In genomic region chr2:27426855-27427457, GRCm38 (mm10) we compare ENCODE assay signal across 8 mouse cellular contexts. TPM values are rescaled to one million over a fixed set of nuclear protein-coding genes. Genes with fewer than 3 reads are reported as not detected.
DNase-seq lines count a peak whose midpoint lies in the region; ATAC-seq and TF ChIP-seq lines count a peak whose summit lies in the region.

Vav2 (minus strand) TSS chr2:27427033.

- H3K4me1 ChIP-seq in forebrain, embryonic 12.5 days = peaks cover 52% of the 10 kb centered on the region
- peaks cover 11% of the 10 kb centered on the region for H3K4me1 ChIP-seq in heart, embryonic 16.5 days (ENCODE audit: control insufficient read depth, insufficient read depth, low read length)
- peaks cover 32% of the 10 kb centered on the region for H3K4me1 ChIP-seq in liver, postnatal 0 days (ENCODE audit: insufficient read depth)
- H3K4me1 ChIP-seq in neural tube, embryonic 13.5 days (replicated peaks) = peaks cover 46% of the 10 kb centered on the region

- H3K27ac ChIP-seq in forebrain, embryonic 12.5 days = peak within 1 kb of the TSS; percentile 83
- peak within 1 kb of the TSS; percentile 69 for H3K27ac ChIP-seq in heart, embryonic 16.5 days (ENCODE audit: low read length)
- peak within 1 kb of the TSS; percentile 89 for H3K27ac ChIP-seq in liver, postnatal 0 days (ENCODE audit: low read depth)
- H3K27ac ChIP-seq in neural tube, embryonic 13.5 days (replicated peaks) = peak within 1 kb of the TSS; percentile 90

- TF ChIP-seq EP300 in liver, postnatal 0 days (IDR thresholded peaks at IDR 0.05; ENCODE audit: low read depth) = no peak

- no peaks in the 10 kb centered on the region for H3K36me3 ChIP-seq in forebrain, embryonic 12.5 days (replicated peaks)
- H3K36me3 ChIP-seq in heart, embryonic 16.5 days (ENCODE audit: control insufficient read depth, insufficient read depth) = no peaks in the 10 kb centered on the region
- H3K36me3 ChIP-seq in liver, postnatal 0 days (replicated peaks; ENCODE audit: insufficient read depth, low read length) = no peaks in the 10 kb centered on the region
- H3K36me3 ChIP-seq in neural tube, embryonic 13.5 days = no peaks in the 10 kb centered on the region

- H3K4me3 ChIP-seq in forebrain, embryonic 12.5 days (replicated peaks) = peak within 1 kb of the TSS; percentile 68
- peak within 1 kb of the TSS; percentile 88 for H3K4me3 ChIP-seq in heart, embryonic 16.5 days (ENCODE audit: low read length)
- H3K4me3 ChIP-seq in liver, postnatal 0 days (ENCODE audit: low read depth, low read length) = peak within 1 kb of the TSS; percentile 88
- H3K4me3 ChIP-seq in neural tube, embryonic 13.5 days = peak within 1 kb of the TSS; percentile 95

- no peaks in the 10 kb centered on the region for H3K27me3 ChIP-seq in forebrain, embryonic 12.5 days
- no peaks in the 10 kb centered on the region for H3K27me3 ChIP-seq in heart, embryonic 16.5 days (ENCODE audit: control insufficient read depth, insufficient read depth, low read length)
- H3K27me3 ChIP-seq in liver, postnatal 0 days (ENCODE audit: insufficient read depth, low read length) = peaks cover 8% of the 10 kb centered on the region
- no peaks in the 10 kb centered on the region for H3K27me3 ChIP-seq in neural tube, embryonic 13.5 days

- TF ChIP-seq CTCF in liver, postnatal 0 days (IDR thresholded peaks at IDR 0.05; ENCODE audit: low read depth) = peak; percentile 27; the same call in 1 of the 2 replicates

- H3K4me2 ChIP-seq in forebrain, embryonic 12.5 days = peak within 1 kb of the TSS; percentile 99
- peak within 1 kb of the TSS; percentile 75 for H3K4me2 ChIP-seq in heart, embryonic 16.5 days (ENCODE audit: low read depth, low read length)
- H3K4me2 ChIP-seq in liver, postnatal 0 days (ENCODE audit: low read depth, low read length) = peak within 1 kb of the TSS; percentile 98
- H3K4me2 ChIP-seq in neural tube, embryonic 13.5 days = peak within 1 kb of the TSS; percentile 96

- under 1% methylated on average over 58 of the region's 58 CpGs for WGBS in forebrain, embryonic 12.5 days
- WGBS in heart, embryonic 16.5 days = under 1% methylated on average over 58 of the region's 58 CpGs
- 2% methylated on average over 40 of the region's 58 CpGs for WGBS in liver, postnatal 0 days (ENCODE audit: insufficient replicate concordance)
- WGBS in neural tube, embryonic 13.5 days = under 1% methylated on average over 58 of the region's 58 CpGs

- ATAC-seq in forebrain, embryonic 12.5 days (ENCODE audit: low FRiP score) = peak; percentile 90
- peak; percentile 95 for ATAC-seq in heart, embryonic 16.5 days (replicated peaks; ENCODE audit: extremely low read depth, insufficient read depth, low FRiP score)
- peak; percentile 95 for ATAC-seq in liver, postnatal 0 days
- peak; percentile 85 for ATAC-seq in neural tube, embryonic 13.5 days (ENCODE audit: low read depth)

- peak; percentile 91 for DNase-seq in ES-CJ7 (ENCODE audit: low read depth, low spot score)
- DNase-seq in c-Kit-positive CD71-positive TER-119-positive erythroid progenitor cells, embryonic 14.5 days (ENCODE audit: low spot score) = peak; percentile 86
- DNase-seq in kidney, postnatal 36 days = peak; percentile 96
- peak; percentile 94 for DNase-seq in liver, postnatal 0 days
- peak; percentile 58 for DNase-seq in telencephalon, adult 2 months (ENCODE audit: low read depth, low spot score)

- H3K9me3 ChIP-seq in forebrain, embryonic 12.5 days = no peaks in the 10 kb centered on the region
- H3K9me3 ChIP-seq in heart, embryonic 16.5 days (replicated peaks; ENCODE audit: control insufficient read depth, low read length) = no peaks in the 10 kb centered on the region
- no peaks in the 10 kb centered on the region for H3K9me3 ChIP-seq in liver, postnatal 0 days (ENCODE audit: low read length)
- no peaks in the 10 kb centered on the region for H3K9me3 ChIP-seq in neural tube, embryonic 13.5 days

- peak within 1 kb of the TSS; percentile 90 for H3K9ac ChIP-seq in forebrain, embryonic 12.5 days
- peak within 1 kb of the TSS; percentile 81 for H3K9ac ChIP-seq in heart, embryonic 16.5 days (ENCODE audit: low read length)
- peak within 1 kb of the TSS; percentile 83 for H3K9ac ChIP-seq in liver, postnatal 0 days (replicated peaks)
- peak within 1 kb of the TSS; percentile 96 for H3K9ac ChIP-seq in neural tube, embryonic 13.5 days

RNA-seq across cellular contexts. Expression of gene Vav2, which starts in this region (rescaled TPM):
- polyA plus RNA-seq in forebrain, embryonic 12.5 days (2016; fragmentation: Nextera tagmentation; extraction: Ambion mirVana) = 15.0 and 17.2 TPM in 2 replicates
- polyA plus RNA-seq in heart, embryonic 16.5 days (2015; fragmentation: Nextera tagmentation; extraction: Ambion mirVana) = 2.6 and 3.8 TPM in 2 replicates
- polyA plus RNA-seq in liver, postnatal 0 days (2015; fragmentation: Nextera tagmentation; extraction: Ambion mirVana) = 5.4 and 6.3 TPM in 2 replicates
- 14.8 and 15.3 TPM in 2 replicates for polyA plus RNA-seq in neural tube, embryonic 13.5 days (2015; fragmentation: Nextera tagmentation; extraction: Ambion mirVana)

Comparison
In these comparisons a context has a peak if more than half of its experiments do, and no peak if none do; other contexts are left out.
1. Peak in every context shown above with its lines: DNase-seq, ATAC-seq, H3K4me3 ChIP-seq and H3K27ac ChIP-seq.